Mouse (Mus musculus): ENCODE results near the gene Ovol2. TPM values are rescaled to one million over a fixed set of nuclear protein-coding genes. Genes with fewer than 3 reads are reported as not detected.

The Ovol2 gene
- polyA plus RNA-seq, 2 experiments from 2014 or later = not detected

DNA sequence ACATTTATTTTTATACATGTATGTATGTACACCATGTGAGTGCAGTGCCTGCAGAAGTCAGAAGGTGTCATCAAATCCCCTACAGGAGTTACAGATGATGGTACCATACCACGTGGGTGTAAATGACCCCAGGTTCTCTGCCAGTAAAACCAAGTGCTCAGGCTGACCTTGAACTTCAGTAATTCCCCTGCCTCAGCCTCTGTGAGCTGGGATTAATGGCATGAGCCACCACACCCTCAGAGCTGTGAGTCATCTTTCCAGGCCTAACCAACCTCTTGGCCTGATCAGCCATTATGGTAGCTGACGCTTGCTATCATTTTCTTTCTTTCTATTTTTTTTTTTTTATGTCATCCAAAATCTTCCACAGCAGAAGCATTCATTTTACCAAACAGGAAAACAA is 20.6 kb downstream of the Ovol2 start:
- ATAC-seq = no peak

DNA sequence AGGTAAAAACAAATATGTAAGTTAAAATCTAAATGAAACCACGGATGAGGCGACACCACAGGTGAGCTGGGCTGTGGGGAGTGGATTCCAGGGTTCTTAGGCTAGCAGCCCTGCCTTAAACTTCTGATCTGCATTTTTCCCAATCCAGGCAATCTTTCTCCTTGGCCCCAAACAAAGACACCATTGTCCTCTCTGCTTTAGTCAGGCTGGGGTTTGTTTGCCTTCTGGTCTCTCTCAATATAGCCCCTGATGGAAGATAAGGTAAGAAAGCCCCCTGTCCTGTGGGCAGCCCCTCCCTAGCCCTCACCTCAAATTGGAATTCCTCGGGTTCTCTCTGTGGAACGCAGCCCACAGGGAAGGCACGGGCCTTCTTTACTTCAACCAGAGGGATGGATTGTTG is 21.7 kb downstream of the Ovol2 start:
- no peak for ATAC-seq

DNA sequence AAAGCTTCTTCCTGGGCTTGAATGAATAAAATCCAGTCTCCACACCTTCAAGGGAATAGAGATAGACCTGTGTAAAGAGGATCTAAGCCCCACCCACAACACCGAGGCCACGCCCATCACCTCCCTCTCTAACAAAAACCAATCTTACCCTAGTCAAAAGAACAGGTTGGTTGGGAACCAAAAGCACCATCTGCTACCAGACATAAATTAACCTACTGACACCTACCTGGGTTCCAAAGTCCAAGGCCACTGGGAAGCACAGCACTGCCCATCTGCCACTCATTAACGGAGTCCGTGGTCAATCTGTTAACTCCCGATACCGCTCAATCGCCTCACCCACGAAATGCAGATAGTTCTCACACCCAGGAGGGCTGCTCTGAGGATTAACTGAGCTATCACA is 23.4 kb downstream of the Ovol2 start:
- no peak for ATAC-seq

DNA sequence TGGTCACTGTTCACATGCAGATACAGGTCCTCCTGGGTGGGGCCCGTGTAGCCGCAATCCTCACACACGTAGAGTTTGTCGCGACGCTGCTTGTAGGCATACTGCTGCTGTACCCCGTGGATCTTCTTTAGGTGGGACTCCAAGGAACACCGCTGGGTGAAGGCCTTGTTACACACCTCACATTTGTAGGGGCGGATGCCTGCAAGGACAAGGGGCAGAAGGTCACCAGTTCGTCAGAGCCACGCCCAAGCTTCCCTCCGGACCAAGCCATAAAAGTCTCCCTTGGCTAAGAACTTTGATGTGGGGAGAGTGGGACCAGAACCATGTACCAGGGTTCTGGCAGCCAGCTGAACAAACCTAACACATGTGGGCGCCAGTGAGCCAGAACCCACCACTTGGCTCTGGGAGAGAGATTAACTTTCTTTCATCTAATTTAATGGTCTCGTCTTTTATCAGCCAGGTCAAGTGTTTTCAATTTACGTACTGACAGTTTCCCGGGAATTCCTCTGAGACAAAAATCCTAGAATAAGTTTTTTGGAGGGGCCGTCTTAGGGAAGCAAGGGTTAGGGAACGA is 26.1 kb downstream of the Ovol2 start:
- no peak for ATAC-seq

DNA sequence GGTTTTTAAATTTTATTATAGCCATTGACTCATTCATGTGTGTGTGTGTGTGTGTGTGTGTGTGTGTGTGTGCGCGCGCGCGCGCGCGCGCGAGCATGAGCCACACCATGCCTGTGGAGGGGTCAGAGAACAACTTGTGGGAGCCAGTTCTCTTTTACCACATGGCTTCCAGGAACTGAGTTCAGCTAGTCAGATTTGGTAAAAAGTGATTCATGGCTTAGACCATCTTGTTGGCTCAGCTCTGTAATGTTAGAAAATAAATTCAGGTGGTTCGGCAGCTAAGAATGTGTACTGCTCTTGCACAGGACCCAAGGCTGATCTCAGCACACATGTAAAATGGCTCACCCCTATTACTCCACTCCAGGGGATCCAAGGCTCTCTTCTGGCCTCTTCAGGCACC is 30.8 kb downstream of the Ovol2 start:
- ATAC-seq = no peak

DNA sequence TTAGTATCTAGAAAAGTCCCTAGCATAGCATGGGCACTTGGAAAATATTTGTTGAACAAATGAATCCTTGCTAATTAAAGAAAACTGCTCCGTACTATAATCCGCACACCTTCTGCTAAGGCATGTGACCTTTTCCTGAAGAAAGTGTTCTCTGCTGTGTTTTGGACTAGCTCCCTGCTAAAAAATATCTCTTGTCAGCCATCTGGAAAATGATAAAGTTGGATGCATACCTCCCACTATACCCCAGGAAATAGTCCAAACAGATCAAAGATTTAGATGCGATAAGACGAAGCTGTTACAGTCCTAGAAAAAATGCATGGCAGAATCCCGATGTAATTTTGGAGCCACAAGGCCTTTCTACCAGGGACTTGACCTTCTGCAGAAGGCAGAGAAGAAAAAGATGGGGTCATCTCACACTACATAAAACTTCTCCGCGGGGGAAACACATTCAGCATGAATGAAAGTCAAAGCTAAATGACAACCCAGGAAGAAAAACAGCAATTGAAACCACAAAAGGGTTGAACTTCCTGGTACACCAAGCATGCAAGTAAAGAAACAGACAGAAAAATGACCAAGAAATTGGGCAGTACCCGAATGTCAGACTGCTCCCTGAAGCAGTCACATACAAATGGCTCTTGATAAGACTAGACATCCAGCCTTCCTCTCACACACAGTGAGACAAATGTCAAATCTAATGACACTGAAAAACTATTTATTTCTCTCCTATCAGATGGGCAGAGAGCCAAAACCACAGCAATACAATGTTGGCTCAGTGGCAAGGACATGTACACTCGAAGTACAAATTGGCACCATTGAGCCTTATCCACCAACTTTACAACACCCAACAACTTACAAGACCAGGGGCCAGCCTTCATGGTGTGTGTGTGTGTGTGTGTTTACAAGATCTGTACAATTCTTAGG is 31.9 kb downstream of the Ovol2 start:
- peak; percentile 52 for ATAC-seq

DNA sequence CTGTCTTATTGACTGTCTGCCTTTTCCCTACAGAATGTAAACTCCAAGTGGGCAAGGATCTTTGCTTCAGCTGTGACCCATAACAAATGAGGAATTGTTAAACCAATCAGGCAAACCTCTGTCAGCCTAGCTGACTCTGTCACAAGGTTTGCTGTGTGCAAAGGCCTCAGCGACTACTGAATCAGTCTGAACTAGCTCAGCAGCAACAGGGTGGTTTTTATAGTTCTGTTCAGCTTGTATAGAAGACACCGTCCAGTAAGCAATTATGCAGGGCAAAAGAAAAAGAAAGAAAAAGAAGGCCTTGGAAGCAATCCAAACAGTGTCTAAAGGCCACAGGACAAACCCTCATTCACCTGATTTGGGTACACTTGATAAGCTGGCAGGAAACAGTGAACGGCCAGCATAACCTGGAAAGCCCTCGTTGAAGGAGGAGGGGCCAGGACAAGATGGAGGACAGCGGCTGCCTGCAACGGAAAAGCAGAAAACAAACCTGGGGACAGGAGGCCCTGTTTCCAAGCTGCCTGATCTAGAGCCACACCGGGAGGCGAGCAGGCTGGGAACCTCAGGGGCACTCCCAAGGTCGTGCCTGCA is 36.7 kb downstream of the Ovol2 start:
- no peak for ATAC-seq

DNA sequence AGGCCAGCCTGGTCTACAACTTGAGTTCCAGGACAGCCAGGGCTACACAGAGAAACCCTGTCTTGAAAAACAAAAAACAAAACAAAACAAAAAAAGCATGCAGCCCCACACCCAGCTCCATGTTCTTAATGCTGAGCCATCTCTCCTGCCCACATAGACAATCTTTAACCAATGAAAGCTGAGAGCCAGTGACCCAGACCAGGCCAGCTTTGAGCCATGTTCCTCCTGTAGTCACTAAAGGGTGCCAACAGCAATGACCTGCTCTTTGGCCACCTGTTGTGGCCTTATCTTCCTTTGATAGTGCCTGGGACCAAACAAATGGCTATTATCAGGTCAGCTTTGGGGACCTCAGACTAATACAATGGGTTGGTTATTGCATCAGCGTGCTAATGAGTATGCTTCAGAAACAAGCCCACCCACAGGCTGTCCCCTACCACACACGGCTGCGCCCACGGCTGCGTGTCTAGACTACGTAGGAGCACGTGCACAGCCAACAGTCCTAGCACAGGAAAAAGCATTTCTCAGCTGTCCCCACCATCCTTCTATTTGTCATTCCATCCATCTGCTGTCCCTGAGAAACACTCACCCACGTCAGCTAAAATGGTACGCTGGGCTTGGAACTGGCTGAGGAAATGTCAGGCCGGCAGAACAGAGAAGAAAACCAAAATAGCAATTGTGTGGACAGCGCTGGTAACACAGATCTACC is 40.2 kb downstream of the Ovol2 start:
- ATAC-seq = no peak

DNA sequence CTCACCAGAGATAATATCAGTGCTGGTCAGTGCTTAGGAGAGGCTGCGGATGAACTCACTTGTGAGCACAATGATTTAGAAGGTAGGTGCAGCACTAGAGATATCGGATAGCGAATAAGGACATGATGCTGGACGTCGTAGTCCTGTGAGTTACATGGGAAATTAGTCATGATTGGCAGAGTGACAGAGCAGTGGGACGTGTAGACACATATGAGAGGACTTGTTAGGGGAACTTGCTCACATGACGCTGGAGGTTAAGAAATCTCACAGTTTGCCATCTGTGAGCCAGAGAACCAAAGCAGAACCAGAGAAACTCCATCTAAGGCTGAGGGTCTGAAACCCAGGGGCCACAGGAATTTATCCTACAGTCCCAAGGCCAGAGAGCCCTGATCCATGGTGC is 41.6 kb downstream of the Ovol2 start:
- ATAC-seq = no peak

DNA sequence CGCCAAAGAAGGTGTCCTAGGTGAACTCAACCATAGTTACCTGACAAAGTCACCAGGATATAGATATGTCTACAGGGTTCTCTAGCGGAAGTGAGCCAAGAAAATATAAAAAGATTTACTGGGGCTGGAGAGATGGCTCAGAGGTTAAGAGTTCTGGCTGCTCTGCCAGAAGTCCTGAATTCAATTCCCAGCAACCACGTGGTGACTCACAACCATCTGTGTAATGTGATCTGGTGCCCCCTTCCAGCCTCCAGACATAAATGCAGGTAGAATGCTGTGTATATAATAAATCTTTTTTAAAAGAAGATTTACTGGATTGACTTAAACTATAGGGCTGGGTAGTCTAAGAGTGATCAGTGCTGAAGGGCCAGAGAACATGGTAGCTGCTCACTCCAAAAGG is 50.5 kb downstream of the Ovol2 start:
- no peak for ATAC-seq

DNA sequence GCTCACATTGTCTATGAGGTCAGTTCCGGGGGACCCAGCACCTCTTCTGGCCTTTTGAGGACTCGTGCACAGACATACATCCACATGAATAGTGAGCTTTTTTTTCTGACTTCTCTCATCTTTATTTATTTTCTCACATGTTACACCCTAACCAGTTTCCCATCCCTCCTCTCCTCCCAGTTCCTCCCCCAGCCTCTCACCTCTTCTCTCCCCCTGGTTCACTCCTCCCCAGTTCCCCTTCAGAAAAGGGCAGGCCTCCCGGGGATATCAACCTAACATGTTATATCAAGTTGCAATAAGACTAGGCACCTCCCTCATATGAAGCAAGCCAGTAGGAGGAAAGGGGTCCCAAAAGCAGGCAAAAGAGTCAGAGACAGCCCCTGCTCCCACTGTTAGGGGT is 51.4 kb downstream of the Ovol2 start:
- ATAC-seq = no peak

DNA sequence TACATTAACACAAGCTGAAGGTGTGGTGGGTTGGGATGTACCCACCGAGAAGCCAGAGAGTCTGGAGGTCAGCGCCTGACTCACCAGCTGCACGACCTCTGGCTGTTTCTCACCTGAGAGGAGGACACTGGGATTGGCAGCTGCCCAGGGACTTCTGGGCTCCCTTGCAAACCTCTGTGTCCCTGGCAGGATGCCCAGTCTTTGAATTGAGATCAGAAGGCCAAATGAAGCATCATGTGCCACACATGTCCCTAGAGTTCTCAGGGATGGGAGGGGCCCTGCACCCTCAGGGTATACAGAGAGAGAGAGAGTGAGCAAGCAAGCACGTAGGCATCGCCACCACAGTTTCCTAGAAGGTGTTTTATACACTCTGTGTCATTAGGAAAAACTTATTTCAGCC is 52.2 kb downstream of the Ovol2 start:
- ATAC-seq = no peak

DNA sequence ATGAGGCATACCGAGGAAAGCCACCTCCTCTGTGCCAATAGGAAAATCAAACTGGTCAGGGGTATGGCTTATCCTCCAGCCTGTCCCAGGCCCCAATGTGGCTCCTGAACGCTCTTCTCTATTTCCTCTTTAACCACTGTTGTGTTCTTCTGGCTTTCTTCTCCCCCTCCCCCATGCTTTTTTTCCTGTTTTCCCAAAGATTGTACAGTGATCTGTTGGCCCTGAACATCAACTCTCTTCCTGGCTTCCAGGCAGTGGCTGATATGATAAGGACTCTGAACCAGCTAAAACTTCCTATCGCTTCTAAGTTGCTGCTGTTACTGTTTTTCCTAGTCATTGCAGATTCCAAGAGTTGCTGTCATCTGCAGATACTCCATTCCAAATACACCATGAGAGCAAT is 55.1 kb downstream of the Ovol2 start:
- no peak for ATAC-seq

DNA sequence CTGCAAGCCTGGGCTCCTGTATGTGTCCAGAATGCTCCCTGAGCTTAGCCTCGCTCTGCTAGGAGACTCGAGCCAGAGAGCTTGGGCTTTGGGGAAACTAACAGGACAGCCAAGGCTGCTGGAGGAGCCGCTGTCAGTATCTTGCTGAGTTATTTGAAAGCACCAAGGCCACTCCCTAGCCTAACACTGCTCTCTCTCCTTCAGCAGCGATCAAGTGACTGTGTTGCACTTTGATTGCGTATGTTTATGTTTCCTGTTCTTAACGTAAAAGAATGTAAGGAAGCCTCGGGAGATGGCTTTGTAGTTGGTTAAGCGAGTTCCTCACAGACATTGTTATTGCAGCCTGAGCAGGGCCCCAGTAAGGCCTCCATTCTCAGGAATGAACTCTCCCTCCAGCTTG is 57.2 kb downstream of the Ovol2 start:
- no peak for ATAC-seq

DNA sequence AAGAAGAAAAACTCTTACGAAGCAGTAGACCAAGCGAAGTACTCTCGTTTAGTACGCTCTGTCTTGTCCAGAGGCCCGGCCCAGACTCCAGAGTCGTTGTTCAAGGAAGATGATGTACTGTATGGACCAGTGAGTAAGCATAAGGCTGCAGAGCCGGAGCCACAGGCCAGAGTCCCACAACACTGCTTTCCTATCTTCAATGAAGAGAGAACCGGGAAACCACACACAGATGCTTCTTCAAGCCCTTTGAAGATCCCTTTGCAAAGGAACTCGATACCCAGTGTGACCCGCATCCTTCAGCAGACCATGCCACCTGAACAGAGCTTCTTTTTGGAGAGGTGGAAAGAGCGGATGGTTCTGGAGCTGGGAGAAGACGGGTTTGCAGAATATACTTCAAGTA is 59.9 kb downstream of the Ovol2 start:
- ATAC-seq = no peak

DNA sequence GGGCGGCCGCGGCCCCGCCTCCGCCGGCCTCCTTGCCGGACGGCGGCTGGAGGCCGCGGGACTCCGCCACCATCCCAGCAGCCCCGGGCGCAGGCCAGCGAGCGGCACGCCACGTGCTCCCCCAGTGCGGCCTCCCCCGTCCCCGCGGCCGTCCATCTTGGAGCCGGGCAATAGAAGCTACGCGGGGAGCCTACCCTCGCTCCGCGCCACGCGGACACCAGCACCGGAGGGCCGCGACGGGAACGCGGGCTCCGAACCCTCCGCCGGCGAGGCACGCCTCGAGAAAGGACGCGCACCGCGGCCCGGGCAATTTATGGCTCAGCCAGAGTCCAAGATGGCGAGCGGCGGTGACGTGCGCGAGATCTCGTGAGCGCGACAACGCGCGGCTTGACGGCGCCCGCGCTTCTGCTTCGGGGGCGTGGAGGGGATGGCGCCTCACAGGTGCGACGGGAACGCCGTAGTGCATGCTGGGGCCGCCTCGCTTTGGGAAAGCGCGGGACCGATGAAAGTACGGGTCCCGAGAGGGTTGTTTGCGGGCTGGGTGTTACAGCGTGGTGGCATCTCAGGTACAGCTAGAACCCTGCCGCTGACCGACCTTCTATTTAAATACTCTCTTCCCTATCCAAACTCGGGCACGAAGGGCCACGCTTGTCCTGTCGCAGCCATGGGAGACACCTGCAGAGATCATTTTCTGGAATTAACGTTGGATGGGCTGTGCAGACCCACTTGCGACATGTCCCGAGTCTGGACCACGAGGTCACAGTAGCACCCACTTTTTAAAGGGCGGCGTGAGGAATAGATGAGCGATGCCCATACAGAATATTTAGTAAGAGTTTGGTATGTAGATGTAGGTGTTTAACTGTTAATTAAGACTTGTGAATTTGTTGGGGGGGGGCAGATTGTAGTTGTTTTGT is 61.2 kb downstream of the Ovol2 start, which contains the start of the genes Mgme1 and Snx5:
Mgme1 (plus strand) TSS at position 157 of the 914 bp plus-strand sequence.
Snx5 (minus strand) TSS at position 400 of the 914 bp plus-strand sequence.
- peak; percentile 80 for ATAC-seq

DNA sequence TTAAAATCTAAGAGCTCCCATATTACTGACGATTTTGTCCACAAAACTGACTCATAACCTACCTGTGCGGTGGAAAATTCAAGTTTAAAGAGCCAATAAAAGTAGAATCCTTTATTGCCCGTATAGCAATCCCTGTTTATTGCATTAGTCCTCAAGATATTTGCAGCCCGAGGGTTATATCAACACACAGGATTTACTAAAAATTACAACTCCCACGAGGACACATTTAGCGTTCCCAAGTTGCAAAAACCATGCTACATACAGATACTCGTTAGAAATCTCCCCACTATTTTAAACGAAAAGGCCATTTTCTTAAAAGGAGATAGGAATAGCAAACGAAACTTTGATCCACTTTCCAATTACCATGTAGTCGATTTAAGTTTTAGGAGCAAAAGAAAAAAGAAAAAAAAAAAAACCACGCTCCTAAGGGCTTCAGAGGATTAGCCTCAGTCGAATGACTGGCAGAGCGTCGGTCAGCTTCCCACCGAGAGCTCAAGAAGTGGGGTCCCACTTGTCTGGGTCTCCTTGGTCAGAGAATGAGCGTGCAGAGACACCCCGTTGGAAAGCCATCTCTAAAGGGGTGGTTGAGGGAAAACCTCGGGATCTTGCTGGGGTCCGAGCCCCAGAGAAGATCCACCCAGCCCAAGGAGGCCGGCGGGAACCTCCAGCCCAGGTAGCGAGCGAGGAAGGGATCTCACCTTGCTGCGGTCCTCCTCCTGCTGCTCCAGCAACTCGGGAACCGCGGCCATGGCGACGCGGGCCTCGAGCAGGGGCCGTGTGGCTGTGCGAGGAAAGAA is 62.1 kb downstream of the Ovol2 start:
- ATAC-seq = peak; percentile 8

DNA sequence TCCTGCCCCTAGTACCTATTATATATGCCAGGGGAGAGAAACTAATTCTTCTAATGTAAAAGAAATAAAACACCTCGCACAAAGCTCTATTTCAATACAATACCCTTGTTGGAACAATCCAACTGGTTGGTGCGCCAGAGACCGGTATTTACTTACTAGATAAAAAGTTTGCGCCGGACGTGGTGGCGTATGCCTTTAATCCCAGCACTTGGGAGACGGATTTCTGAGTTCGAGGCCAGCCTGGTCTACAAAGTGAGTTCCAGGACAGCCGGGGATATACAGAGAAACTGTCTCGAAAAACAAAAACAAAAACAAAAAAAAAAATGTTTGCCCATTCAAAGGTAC is 62.7 kb downstream of the Ovol2 start:
- ATAC-seq = no peak

DNA sequence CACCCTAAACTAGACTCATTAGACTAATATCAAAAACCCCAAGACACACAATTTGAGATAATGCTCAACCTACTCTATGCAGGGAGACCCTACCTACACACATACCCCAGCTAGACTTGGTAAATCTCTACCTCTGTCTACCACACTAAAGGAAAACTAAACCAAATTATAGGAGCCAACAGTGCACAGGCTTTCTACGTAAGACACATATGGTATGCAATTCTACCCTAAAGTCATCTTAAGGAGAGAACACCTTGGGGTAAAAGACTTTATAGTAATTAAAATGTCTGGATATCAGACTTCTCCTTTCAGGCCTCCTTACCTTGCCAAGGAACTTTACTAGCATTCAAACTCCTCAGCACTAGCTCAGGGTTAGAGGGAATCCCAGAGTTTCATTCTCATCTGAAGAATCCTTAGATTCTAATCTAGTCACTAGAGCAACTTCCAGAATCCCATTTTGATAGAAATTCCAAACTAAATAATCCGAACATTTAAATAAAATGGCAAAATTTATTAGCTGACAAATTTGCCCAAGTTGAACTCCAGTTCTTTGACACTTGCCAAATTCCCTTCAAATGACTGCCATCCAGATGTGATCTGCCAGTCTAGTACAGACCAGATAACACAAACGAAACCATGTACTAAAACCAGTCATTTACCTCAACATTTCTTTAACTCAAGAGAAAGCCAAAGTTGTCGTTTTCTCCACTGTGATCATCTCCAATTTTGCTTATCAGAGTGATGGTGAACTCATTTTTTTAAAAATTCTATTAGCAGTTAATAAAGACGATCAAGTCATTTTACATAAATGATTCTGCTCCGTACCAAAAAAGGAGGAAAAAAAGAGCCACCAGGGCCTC is 63.3 kb downstream of the Ovol2 start:
- no peak for ATAC-seq

DNA sequence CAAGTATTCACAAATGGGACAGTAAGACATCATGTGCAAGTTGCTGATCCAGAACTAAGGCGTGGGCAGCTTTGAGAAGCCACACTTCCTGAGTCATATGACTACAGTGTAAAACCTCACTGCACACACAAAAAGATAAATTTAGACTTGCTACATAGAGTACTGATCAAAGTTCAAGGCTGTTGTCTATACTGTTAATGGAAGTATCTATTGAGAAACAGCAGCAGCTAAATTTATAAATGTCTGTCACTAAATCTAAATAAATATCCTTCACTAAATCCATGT is 64.3 kb downstream of the Ovol2 start:
- peak; percentile 54 for ATAC-seq

Data from activated CD4-positive, CD25-positive, alpha-beta regulatory T cell, adult 4 months (primary cell).